Mouse (Mus musculus) liver, embryonic 14.5 days (tissue): ENCODE measurements at regions not wholly inside any gene's neighbourhood (a gene's known extent, or its start where the extent isn't known, plus 50 kb on each side); places are given as distances from the start of the nearest gene placed in this dataset.

Experiments used
- CTCF ChIP-seq: IDR thresholded peaks from 2 replicates; pipeline ENCODE4 v1.5.1; 2016; ENCODE audit warnings: antibody characterized with exemption, low read depth, control low read depth
- EP300 ChIP-seq: IDR thresholded peaks from 2 replicates; pipeline ENCODE4 v1.6.1; 2016; ENCODE audit warnings: antibody characterized with exemption, low read depth

DNA sequence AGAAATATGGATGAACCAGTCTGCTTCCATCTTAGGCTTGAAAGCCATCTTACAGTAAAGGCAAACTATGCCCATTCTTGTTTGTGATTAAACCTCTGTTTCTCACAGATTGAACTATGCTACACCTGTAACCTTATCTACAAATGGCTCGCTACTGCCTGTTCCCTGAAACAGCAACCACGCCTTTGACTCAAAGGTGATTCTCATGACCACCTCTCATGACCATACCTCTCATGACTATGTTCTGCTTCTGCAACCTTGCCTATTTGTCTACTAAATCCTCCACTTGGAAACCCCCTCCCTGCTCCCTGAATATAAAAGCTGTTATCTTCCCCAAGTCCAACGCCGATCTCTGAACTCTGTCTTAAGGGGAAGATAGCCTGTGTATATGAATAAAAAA, 296.7 kb upstream of the Adgrl2 start:
- TF ChIP-seq CTCF (no peak), EP300 (no peak)
